Mouse (Mus musculus): ENCODE measurements around the gene Lrrn2. TPM values are rescaled to one million over a fixed set of nuclear protein-coding genes. Genes with fewer than 3 reads are reported as not detected.

The Lrrn2 gene
- polyA plus RNA-seq, 1 experiment from 2014 or later: 6.2 TPM

Other genes with a start within 250 kb of the Lrrn2 start
- gene Nfasc, start 138.5 kb upstream of the Lrrn2 start, polyA plus RNA-seq (2014; fragmentation: Nextera tagmentation; extraction: Ambion mirVana): 26.9 and 38.0 TPM in 2 replicates
- 36.6 and 61.7 TPM in 2 replicates for gene Mdm4, start 150.3 kb downstream of the Lrrn2 start, polyA plus RNA-seq (2014; fragmentation: Nextera tagmentation; extraction: Ambion mirVana)
- 15.7 and 21.2 TPM in 2 replicates for gene Pik3c2b, start 165.4 kb downstream of the Lrrn2 start, polyA plus RNA-seq (2014; fragmentation: Nextera tagmentation; extraction: Ambion mirVana)